Mouse (Mus musculus) intestine, embryonic 16.5 days (tissue): Measurements from ENCODE around the gene Adcy5. TPM values are rescaled to one million over a fixed set of nuclear protein-coding genes. Genes with fewer than 3 reads are reported as not detected.

Source experiments
- ATAC-seq: fragments of 200-750 bp; cut with Nextera tagmentation; 2 replicates; pipeline ENCODE4 v1.8.0; 2017; ENCODE audit warnings: moderate TSS enrichment, moderate library complexity
- H3K27ac ChIP-seq: fragments of 300-500 bp; sonication (generic); 2 replicates; pipeline ENCODE4 v1.5.1; 2014; ENCODE audit warnings: mild to moderate bottlenecking, low read length
- H3K27me3 ChIP-seq: fragments of 300-500 bp; sonication (generic); replicated peaks from 2 replicates; pipeline ENCODE4 v1.6.1; 2014; ENCODE audit warnings: low read length, control low read depth, mixed read lengths; ENCODE audit not compliant: control insufficient read depth, insufficient read depth
- H3K36me3 ChIP-seq: fragments of 300-500 bp; sonication (generic); 2 replicates; pipeline ENCODE4 v1.6.1; 2014; ENCODE audit warnings: low read length, control low read depth; ENCODE audit not compliant: control insufficient read depth, insufficient read depth
- H3K4me1 ChIP-seq: fragments of 300-500 bp; sonication (generic); 2 replicates; pipeline ENCODE4 v1.6.1; 2014; ENCODE audit warnings: low read length, control low read depth, mixed read lengths; ENCODE audit not compliant: control insufficient read depth, insufficient read depth
- H3K4me2 ChIP-seq: fragments of 300-500 bp; sonication (generic); 2 replicates; pipeline ENCODE4 v1.6.1; 2014; ENCODE audit warnings: low read depth, low read length, control low read depth
- H3K4me3 ChIP-seq: fragments of 300-500 bp; sonication (generic); 2 replicates; pipeline ENCODE4 v1.5.1; 2014; ENCODE audit warnings: mild to moderate bottlenecking, low read length
- H3K9ac ChIP-seq: fragments of 300-500 bp; sonication (generic); 2 replicates; pipeline ENCODE4 v1.6.1; 2014; ENCODE audit warnings: low read depth, low read length
- H3K9me3 ChIP-seq: fragments of 300-500 bp; sonication (generic); 2 replicates; pipeline ENCODE4 v1.6.1; 2016; ENCODE audit warnings: low read length, control low read depth; ENCODE audit not compliant: control insufficient read depth
- WGBS: fragments of 180-500 bp; shearing (Covaris S2); extraction: QIAGEN DNeasy Blood & Tissue Kit; methylation state at CpG from one replicate; pipeline ENCODE4 v1.1.7; 2014; 5-methylcytosine and 5-hydroxymethylcytosine counted together
- polyA plus RNA-seq: library from polyadenylated mRNA; unstranded; fragments of >200 nt; fragmentation: Nextera tagmentation; extraction: Ambion mirVana; gene quantifications from 2 replicates; pipeline ENCODE4 v1.2.1, GENCODE M21; 2015

The Adcy5 gene
- polyA plus RNA-seq, 1 experiment from 2014 or later = 2.0 TPM

- ATAC-seq = 0 out of 2 replicates have a peak, but pooled peaks have one; percentile 37
- no peak overlapping the region for H3K4me2 ChIP-seq
- 39% methylated on average over 14 of the region's 14 CpGs for WGBS
- H3K4me1 ChIP-seq = peaks cover 28% of the 10 kb centered on the region
- no peak overlapping the region for H3K27ac ChIP-seq
- H3K27me3 ChIP-seq = no peaks in the 10 kb centered on the region
- no peak overlapping the region for H3K4me3 ChIP-seq
- H3K36me3 ChIP-seq = no peaks in the 10 kb centered on the region
- H3K9me3 ChIP-seq = no peaks in the 10 kb centered on the region
- peak overlapping the region; percentile 30; the same call in 1 of the 2 replicates for H3K9ac ChIP-seq
These were observed 77.6 kb downstream of the Adcy5 start for GRCm38 (mm10) chr16:35232153-35232750.

- no peaks in the 10 kb centered on the region for H3K9me3 ChIP-seq
- H3K27ac ChIP-seq = no peak overlapping the region
- H3K4me3 ChIP-seq = no peak overlapping the region
- H3K27me3 ChIP-seq = no peaks in the 10 kb centered on the region
- ATAC-seq = no peak
- no peaks in the 10 kb centered on the region for H3K36me3 ChIP-seq
- 93% methylated on average over 4 of the region's 4 CpGs for WGBS
- no peak overlapping the region for H3K4me2 ChIP-seq
- H3K9ac ChIP-seq = no peak overlapping the region
- H3K4me1 ChIP-seq = peaks cover 28% of the 10 kb centered on the region
These were observed 78.7 kb downstream of the Adcy5 start for GRCm38 (mm10) chr16:35233329-35233728.

- 85% methylated on average over 7 of the region's 7 CpGs for WGBS
- Histone ChIP-seq H3K4me1 (peaks cover 10% of the 10 kb centered on the region; the same call in 1 of the 2 replicates), H3K9ac (no peak overlapping the region), H3K9me3 (no peaks in the 10 kb centered on the region), H3K27me3 (no peaks in the 10 kb centered on the region), H3K4me3 (no peak overlapping the region), H3K36me3 (no peaks in the 10 kb centered on the region), H3K4me2 (no peak overlapping the region), H3K27ac (no peak overlapping the region)
- ATAC-seq = no peak
These were observed 82.4 kb downstream of the Adcy5 start for GRCm38 (mm10) chr16:35237091-35237490.

- no peaks in the 10 kb centered on the region for H3K9me3 ChIP-seq
- ATAC-seq = peak; percentile 44; the same call in 1 of the 2 replicates
- H3K4me2 ChIP-seq = 0 out of 2 replicates have a peak overlapping the region, but pooled peaks have one; percentile 3
- H3K4me3 ChIP-seq = no peak overlapping the region
- WGBS = 67% methylated on average over 12 of the region's 12 CpGs
- H3K27me3 ChIP-seq = no peaks in the 10 kb centered on the region
- H3K4me1 ChIP-seq = 0 out of 2 replicates have a peak, but pooled peaks cover 3% of the 10 kb centered on the region
- no peak overlapping the region for H3K27ac ChIP-seq
- no peaks in the 10 kb centered on the region for H3K36me3 ChIP-seq
- no peak overlapping the region for H3K9ac ChIP-seq
These were observed 84.8 kb downstream of the Adcy5 start for GRCm38 (mm10) chr16:35239318-35239965.

- Histone ChIP-seq H3K9ac (no peak overlapping the region), H3K27me3 (no peaks in the 10 kb centered on the region), H3K36me3 (no peaks in the 10 kb centered on the region), H3K4me2 (0 out of 2 replicates have a peak overlapping the region, but pooled peaks have one; percentile 3), H3K9me3 (no peaks in the 10 kb centered on the region), H3K27ac (no peak overlapping the region), H3K4me3 (no peak overlapping the region), H3K4me1 (0 out of 2 replicates have a peak, but pooled peaks cover 3% of the 10 kb centered on the region)
- ATAC-seq = no peak
- 81% methylated on average over 4 of the region's 4 CpGs for WGBS
These were observed 85.5 kb downstream of the Adcy5 start for GRCm38 (mm10) chr16:35239966-35240730.

GRCm38 (mm10) chr16:35247364-35247763 is 92.7 kb downstream of the Adcy5 start:
- H3K4me3 ChIP-seq = no peak overlapping the region
- no peak overlapping the region for H3K4me2 ChIP-seq
- peaks cover 3% of the 10 kb centered on the region; the same call in 1 of the 2 replicates for H3K4me1 ChIP-seq
- no peak overlapping the region for H3K9ac ChIP-seq
- no peaks in the 10 kb centered on the region for H3K36me3 ChIP-seq
- no peak overlapping the region for H3K27ac ChIP-seq
- no peak for ATAC-seq
- 58% methylated on average over 3 of the region's 3 CpGs for WGBS
- H3K27me3 ChIP-seq = no peaks in the 10 kb centered on the region
- no peaks in the 10 kb centered on the region for H3K9me3 ChIP-seq

GRCm38 (mm10) chr16:35248825-35249224 is 94.1 kb downstream of the Adcy5 start:
- peak; percentile 42; the same call in 1 of the 2 replicates for ATAC-seq
- Histone ChIP-seq H3K4me1 (peaks cover 3% of the 10 kb centered on the region; the same call in 1 of the 2 replicates), H3K27me3 (no peaks in the 10 kb centered on the region), H3K9me3 (no peaks in the 10 kb centered on the region), H3K36me3 (no peaks in the 10 kb centered on the region), H3K4me3 (no peak overlapping the region), H3K4me2 (no peak overlapping the region), H3K27ac (no peak overlapping the region), H3K9ac (no peak overlapping the region)
- 39% methylated on average over 9 of the region's 9 CpGs for WGBS

GRCm38 (mm10) chr16:35249763-35250162 is 95.1 kb downstream of the Adcy5 start:
- Histone ChIP-seq H3K4me3 (no peak overlapping the region), H3K27me3 (no peaks in the 10 kb centered on the region), H3K9ac (no peak overlapping the region), H3K4me2 (no peak overlapping the region), H3K9me3 (no peaks in the 10 kb centered on the region), H3K27ac (no peak overlapping the region), H3K36me3 (no peaks in the 10 kb centered on the region), H3K4me1 (peaks cover 3% of the 10 kb centered on the region; the same call in 1 of the 2 replicates)
- 91% methylated on average over 6 of the region's 6 CpGs for WGBS
- no peak for ATAC-seq

- no peaks in the 10 kb centered on the region for H3K36me3 ChIP-seq
- no peak overlapping the region for H3K4me2 ChIP-seq
- no peak for ATAC-seq
- peaks cover 3% of the 10 kb centered on the region; the same call in 1 of the 2 replicates for H3K4me1 ChIP-seq
- no peaks in the 10 kb centered on the region for H3K9me3 ChIP-seq
- no peak overlapping the region for H3K9ac ChIP-seq
- 81% methylated on average over 6 of the region's 6 CpGs for whole genome bisulfite sequencing
- H3K27ac ChIP-seq = no peak overlapping the region
- H3K4me3 ChIP-seq = no peak overlapping the region
- no peaks in the 10 kb centered on the region for H3K27me3 ChIP-seq
These were observed 97.0 kb downstream of the Adcy5 start for GRCm38 (mm10) chr16:35251690-35252089.
